Mouse (Mus musculus) hindbrain, embryonic 12.5 days (tissue): ENCODE data around the gene Atf7ip. TPM values are rescaled to one million over a fixed set of nuclear protein-coding genes. Genes with fewer than 3 reads are reported as not detected.
A peak's percentile ranks its signal among the peaks of the same experiment; 100 is the strongest.

Experiments used
- ATAC-seq: fragments of 200-750 bp; cut with Nextera tagmentation; 2 replicates; pipeline ENCODE4 v1.8.0; 2017; ENCODE audit warnings: moderate TSS enrichment; ENCODE audit not compliant: low FRiP score
- H3K27ac ChIP-seq: fragments of 300-500 bp; sonication (generic); 2 replicates; pipeline ENCODE4 v1.5.1; 2016; ENCODE audit warnings: mild to moderate bottlenecking
- H3K27me3 ChIP-seq: fragments of 300-500 bp; sonication (generic); 2 replicates; pipeline ENCODE4 v1.6.1; 2016; ENCODE audit warnings: mild to moderate bottlenecking
- H3K36me3 ChIP-seq: fragments of 300-500 bp; sonication (generic); 2 replicates; pipeline ENCODE4 v1.6.1; 2016; ENCODE audit warnings: mild to moderate bottlenecking
- H3K4me1 ChIP-seq: fragments of 300-500 bp; sonication (generic); 2 replicates; pipeline ENCODE4 v1.6.1; 2016
- H3K4me2 ChIP-seq: fragments of 300-500 bp; sonication (generic); replicated peaks from 2 replicates; pipeline ENCODE4 v1.6.1; 2016; ENCODE audit warnings: mild to moderate bottlenecking
- H3K4me3 ChIP-seq: fragments of 300-500 bp; sonication (generic); 2 replicates; pipeline ENCODE4 v1.5.1; 2016; ENCODE audit warnings: mild to moderate bottlenecking
- H3K9ac ChIP-seq: fragments of 300-500 bp; sonication (generic); 2 replicates; pipeline ENCODE4 v1.6.1; 2016; ENCODE audit warnings: mild to moderate bottlenecking, moderate library complexity
- H3K9me3 ChIP-seq: fragments of 300-500 bp; sonication (generic); replicated peaks from 2 replicates; pipeline ENCODE4 v1.6.1; 2016; ENCODE audit warnings: mild to moderate bottlenecking
- WGBS: fragments of 180-500 bp; shearing (Covaris S2); methylation state at CpG from one replicate; pipeline ENCODE4 v1.1.7; 2016; 5-methylcytosine and 5-hydroxymethylcytosine counted together
- polyA plus RNA-seq: library from polyadenylated mRNA; unstranded; fragments of >200 nt; fragmentation: Nextera tagmentation; extraction: Ambion mirVana; gene quantifications from 2 replicates; pipeline ENCODE4 v1.2.1, GENCODE M21; 2016

Gene Atf7ip
- polyA plus RNA-seq, 1 experiment from 2014 or later, result 63.8 TPM

DNA sequence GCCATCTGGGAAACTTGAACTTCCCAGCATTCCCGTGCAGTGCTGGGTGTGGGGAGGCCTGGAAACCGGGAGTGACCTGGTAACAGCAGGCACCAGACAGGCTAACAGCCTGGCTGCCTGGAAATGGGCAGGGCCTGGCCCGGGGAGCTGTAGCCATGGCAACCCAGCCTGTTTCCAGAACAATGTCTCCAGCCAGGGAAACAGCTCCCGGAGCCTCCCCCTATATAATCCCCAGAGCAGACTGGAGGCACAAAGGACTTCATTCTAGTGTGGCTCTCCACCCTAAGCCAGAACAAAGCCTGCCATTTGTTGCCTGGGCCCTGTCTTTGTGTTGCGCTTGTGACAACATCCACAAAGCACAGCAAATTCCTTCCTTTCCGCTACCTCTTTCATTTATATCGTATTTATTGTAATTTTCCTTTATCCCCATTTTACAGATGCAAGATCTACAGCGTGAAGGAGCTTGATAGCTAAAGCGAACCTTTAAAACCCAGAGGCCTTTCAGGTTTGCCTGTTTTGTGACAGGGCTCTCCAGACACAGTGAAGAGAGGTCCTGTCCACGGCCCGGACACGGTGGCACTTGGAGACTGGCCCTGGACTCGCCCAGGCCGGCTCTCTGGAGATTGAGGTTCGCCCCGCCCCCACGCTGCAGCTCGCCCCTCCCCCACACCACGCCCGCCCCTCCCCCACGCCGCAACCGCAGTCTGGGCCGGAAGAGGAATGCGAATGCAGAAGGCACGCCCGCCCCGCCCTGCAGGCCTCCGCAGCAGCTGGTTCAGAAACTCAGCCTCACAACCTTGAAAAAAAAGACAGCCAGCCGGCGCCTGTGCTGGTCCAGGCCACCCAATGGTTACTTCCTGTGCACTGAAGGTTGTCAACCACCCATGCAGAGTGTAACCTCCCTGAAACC, 35.4 kb upstream of the Atf7ip start:
- WGBS, result 2% methylated on average over 31 of the region's 31 CpGs
- Histone ChIP-seq H3K4me3 (no peak overlapping the region), H3K27me3 (no peaks in the 10 kb centered on the region), H3K27ac (peak overlapping the region; percentile 97), H3K4me2 (peak overlapping the region; percentile 34), H3K4me1 (peaks cover 35% of the 10 kb centered on the region), H3K36me3 (no peaks in the 10 kb centered on the region), H3K9me3 (no peaks in the 10 kb centered on the region), H3K9ac (peak overlapping the region; percentile 25; the same call in 1 of the 2 replicates)
- peak; percentile 85 for ATAC-seq

- Histone ChIP-seq H3K4me3 (no peak overlapping the region), H3K9ac (no peak overlapping the region), H3K36me3 (no peaks in the 10 kb centered on the region), H3K27me3 (no peaks in the 10 kb centered on the region), H3K4me2 (no peak overlapping the region), H3K9me3 (no peaks in the 10 kb centered on the region), H3K27ac (peak overlapping the region; percentile 97), H3K4me1 (peaks cover 35% of the 10 kb centered on the region)
- no peak for ATAC-seq
- 32% methylated on average over 5 of the region's 5 CpGs for WGBS
Measured at GRCm38 (mm10) chr6:136471601-136472000, 34.4 kb upstream of the Atf7ip start.

DNA sequence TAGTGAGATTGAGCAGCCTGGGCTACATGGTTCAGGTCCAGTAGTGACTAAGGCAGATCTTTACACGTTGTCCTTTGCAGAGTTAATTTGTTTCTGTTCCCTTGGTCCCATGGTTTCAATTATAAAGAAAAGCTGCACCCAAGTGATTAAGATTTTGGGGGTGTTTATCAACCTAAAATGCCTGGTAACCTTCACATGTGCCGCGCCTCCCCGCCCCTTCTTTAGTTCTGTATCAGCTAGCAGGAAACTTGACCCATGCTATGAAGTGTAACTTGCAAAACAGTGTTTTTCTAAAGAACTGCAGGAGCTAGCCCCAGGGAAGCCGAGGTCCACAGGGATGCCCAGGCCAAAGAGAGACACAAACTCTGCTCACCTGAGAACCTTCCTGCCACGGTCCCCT, 33.2 kb upstream of the Atf7ip start:
- H3K36me3 ChIP-seq, result no peaks in the 10 kb centered on the region
- no peak overlapping the region for H3K4me2 ChIP-seq
- peaks cover 35% of the 10 kb centered on the region for H3K4me1 ChIP-seq
- 64% methylated on average over 6 of the region's 6 CpGs for WGBS
- no peak for ATAC-seq
- H3K4me3 ChIP-seq, result no peak overlapping the region
- no peaks in the 10 kb centered on the region for H3K9me3 ChIP-seq
- no peak overlapping the region for H3K27ac ChIP-seq
- no peak overlapping the region for H3K9ac ChIP-seq
- H3K27me3 ChIP-seq, result no peaks in the 10 kb centered on the region

GRCm38 (mm10) chr6:136473472-136474129, 32.4 kb upstream of the Atf7ip start:
- peaks cover 35% of the 10 kb centered on the region for H3K4me1 ChIP-seq
- 76% methylated on average over 11 of the region's 11 CpGs for WGBS
- ATAC-seq, result no peak
- H3K4me3 ChIP-seq, result no peak overlapping the region
- no peaks in the 10 kb centered on the region for H3K36me3 ChIP-seq
- no peak overlapping the region for H3K4me2 ChIP-seq
- no peaks in the 10 kb centered on the region for H3K27me3 ChIP-seq
- H3K27ac ChIP-seq, result no peak overlapping the region; the same call in 1 of the 2 replicates
- H3K9ac ChIP-seq, result no peak overlapping the region
- H3K9me3 ChIP-seq, result no peaks in the 10 kb centered on the region

GRCm38 (mm10) chr6:136475171-136475860, 30.7 kb upstream of the Atf7ip start:
- Histone ChIP-seq H3K9me3 (no peaks in the 10 kb centered on the region), H3K36me3 (no peaks in the 10 kb centered on the region), H3K9ac (no peak overlapping the region), H3K4me2 (no peak overlapping the region), H3K4me3 (no peak overlapping the region), H3K27me3 (no peaks in the 10 kb centered on the region), H3K4me1 (peaks cover 27% of the 10 kb centered on the region), H3K27ac (peak overlapping the region; percentile 46)
- no peak for ATAC-seq
- WGBS, result 15% methylated on average over 6 of the region's 6 CpGs

DNA sequence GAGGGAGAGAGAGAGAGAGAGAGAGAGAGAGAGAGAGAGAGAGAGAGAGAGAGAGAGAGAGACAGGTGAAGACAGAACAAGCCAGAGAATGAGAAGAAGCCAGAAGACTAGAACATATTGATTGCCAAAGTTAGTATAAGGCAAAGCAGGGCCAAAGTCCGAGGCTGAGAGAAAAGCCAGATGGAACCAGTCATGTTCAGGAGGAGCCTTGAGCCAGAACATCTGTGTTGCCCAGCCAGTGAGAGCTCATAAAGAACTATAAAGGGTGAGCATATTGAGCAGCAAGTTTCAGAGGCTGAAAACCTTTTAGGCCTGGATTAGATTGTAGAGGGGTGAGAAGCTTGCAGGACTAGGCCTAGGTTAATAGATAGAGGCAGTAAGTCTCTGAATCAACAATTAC, 28.1 kb upstream of the Atf7ip start:
- Histone ChIP-seq H3K4me1 (peaks cover 11% of the 10 kb centered on the region), H3K27me3 (no peaks in the 10 kb centered on the region), H3K36me3 (no peaks in the 10 kb centered on the region), H3K9ac (no peak overlapping the region), H3K27ac (no peak overlapping the region), H3K4me2 (no peak overlapping the region), H3K4me3 (no peak overlapping the region), H3K9me3 (peaks cover 5% of the 10 kb centered on the region; the same call in 1 of the 2 replicates)
- ATAC-seq, result no peak
- WGBS, result 84% methylated on average over 1 of the region's 1 CpGs

GRCm38 (mm10) chr6:136483531-136483930, 22.4 kb upstream of the Atf7ip start:
- no peak overlapping the region for H3K4me3 ChIP-seq
- H3K27me3 ChIP-seq, result peaks cover 2% of the 10 kb centered on the region; the same call in 1 of the 2 replicates
- no peaks in the 10 kb centered on the region for H3K36me3 ChIP-seq
- H3K4me1 ChIP-seq, result no peaks in the 10 kb centered on the region
- no peak overlapping the region for H3K4me2 ChIP-seq
- WGBS, result 77% methylated on average over 2 of the region's 2 CpGs
- no peak overlapping the region for H3K27ac ChIP-seq
- no peak overlapping the region for H3K9ac ChIP-seq
- no peak for ATAC-seq
- H3K9me3 ChIP-seq, result peaks cover 10% of the 10 kb centered on the region; the same call in 1 of the 2 replicates

DNA sequence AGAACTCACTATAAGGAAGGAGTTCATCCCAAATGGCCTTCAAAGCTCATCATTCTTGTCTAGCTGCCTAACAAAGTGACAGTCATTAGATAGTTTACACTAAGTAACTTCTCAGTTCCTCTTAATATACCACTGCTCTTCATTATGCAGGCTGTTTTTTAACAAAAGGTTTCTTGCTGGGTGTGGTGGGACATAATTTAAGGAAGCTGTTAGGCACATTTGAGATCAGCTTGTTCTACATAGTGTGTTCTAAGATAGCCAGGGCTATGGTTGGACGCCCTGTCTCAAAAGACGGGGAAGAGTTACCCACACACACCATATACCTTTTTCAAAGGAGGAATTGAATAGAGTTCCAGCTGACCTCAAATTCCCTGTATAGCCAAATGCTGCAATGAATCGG, 21.9 kb upstream of the Atf7ip start:
- H3K9ac ChIP-seq, result no peak overlapping the region
- ATAC-seq, result no peak
- 95% methylated on average over 3 of the region's 3 CpGs for WGBS
- peaks cover 10% of the 10 kb centered on the region; the same call in 1 of the 2 replicates for H3K9me3 ChIP-seq
- no peaks in the 10 kb centered on the region for H3K36me3 ChIP-seq
- H3K4me3 ChIP-seq, result no peak overlapping the region
- no peak overlapping the region for H3K27ac ChIP-seq
- H3K4me1 ChIP-seq, result no peaks in the 10 kb centered on the region
- H3K27me3 ChIP-seq, result peaks cover 2% of the 10 kb centered on the region; the same call in 1 of the 2 replicates
- no peak overlapping the region for H3K4me2 ChIP-seq

DNA sequence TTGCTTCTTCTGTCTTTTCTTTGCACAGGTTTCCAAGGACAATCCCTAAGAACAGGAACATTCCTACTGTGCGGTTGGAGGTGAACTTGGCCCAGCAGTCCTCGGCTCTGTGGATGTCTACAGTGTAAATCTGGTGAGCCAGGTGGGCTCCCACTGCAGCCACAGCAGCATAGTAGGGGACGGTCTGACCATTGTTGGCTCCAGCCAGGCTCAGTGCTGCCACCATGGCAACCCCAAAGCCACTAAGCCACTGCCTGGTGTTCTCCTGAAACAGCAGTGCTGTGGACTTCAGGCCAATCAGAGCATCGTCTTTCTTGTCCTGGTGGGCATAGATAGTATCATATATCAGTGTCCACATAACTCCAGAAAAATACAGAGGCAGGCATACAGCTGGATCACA, 19.8 kb upstream of the Atf7ip start:
- ATAC-seq, result no peak
- H3K27ac ChIP-seq, result no peak overlapping the region

DNA sequence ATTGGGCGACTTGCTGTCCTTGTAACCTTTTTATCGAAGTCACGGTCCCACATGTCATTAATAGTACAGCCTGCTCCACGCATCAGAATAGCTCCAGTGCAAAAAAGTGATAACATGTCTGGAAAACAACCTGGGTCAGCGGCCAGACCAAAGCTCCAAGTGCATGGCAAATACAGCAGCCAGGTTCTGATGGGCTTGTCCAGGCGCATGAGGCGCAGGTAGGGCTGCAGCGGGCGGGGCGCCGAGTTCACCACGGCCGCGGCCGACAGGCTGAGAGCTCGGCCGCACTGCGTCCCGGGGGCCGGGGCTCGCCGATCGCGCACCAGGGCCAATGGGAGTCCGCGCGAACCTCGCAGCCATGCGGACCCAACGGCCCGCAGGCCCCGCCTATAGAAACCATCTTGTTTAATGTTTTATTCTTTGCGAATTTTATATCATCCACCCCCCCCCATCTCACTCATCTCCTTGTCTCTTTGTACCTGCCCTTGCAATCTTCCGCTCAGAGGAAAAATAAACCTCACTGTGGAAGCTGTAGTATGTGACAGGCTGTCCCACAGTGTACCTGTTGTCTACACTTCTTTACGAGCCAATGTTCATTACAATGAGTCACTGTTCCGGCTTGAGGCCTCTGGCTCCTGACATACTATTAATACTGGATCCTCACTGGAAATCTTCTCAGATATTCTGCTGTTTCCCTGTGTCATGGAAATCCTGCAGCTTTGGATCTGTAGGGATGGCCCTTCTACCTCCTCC, 19.0 kb upstream of the Atf7ip start:
- 52% methylated on average over 27 of the region's 36 CpGs for WGBS
- no peak for ATAC-seq
- Histone ChIP-seq H3K36me3 (no peaks in the 10 kb centered on the region), H3K4me1 (no peaks in the 10 kb centered on the region), H3K27ac (no peak overlapping the region), H3K9ac (no peak overlapping the region), H3K9me3 (0 out of 2 replicates have a peak, but pooled peaks cover 4% of the 10 kb centered on the region), H3K4me2 (peak overlapping the region; percentile 36), H3K27me3 (peaks cover 2% of the 10 kb centered on the region; the same call in 1 of the 2 replicates), H3K4me3 (no peak overlapping the region; the same call in 1 of the 2 replicates)

More for the DNA sequence above, 19.8 kb upstream of the Atf7ip start:
- Histone ChIP-seq H3K9ac (no peak overlapping the region), H3K4me1 (no peaks in the 10 kb centered on the region), H3K4me3 (no peak overlapping the region), H3K9me3 (peaks cover 4% of the 10 kb centered on the region; the same call in 1 of the 2 replicates), H3K4me2 (no peak overlapping the region), H3K27me3 (peaks cover 2% of the 10 kb centered on the region; the same call in 1 of the 2 replicates), H3K36me3 (no peaks in the 10 kb centered on the region)
- WGBS, result 57% methylated on average over 4 of the region's 4 CpGs

- ATAC-seq, result no peak
- Histone ChIP-seq H3K27me3 (peaks cover 2% of the 10 kb centered on the region; the same call in 1 of the 2 replicates), H3K4me1 (no peaks in the 10 kb centered on the region)
Measured at GRCm38 (mm10) chr6:136487554-136487950, 18.4 kb upstream of the Atf7ip start.

More at GRCm38 (mm10) chr6:136487554-136487950, 18.4 kb upstream of the Atf7ip start:
- no peak overlapping the region for H3K27ac ChIP-seq
- H3K9ac ChIP-seq, result no peak overlapping the region
- 0 out of 2 replicates have a peak, but pooled peaks cover 4% of the 10 kb centered on the region for H3K9me3 ChIP-seq
- H3K4me3 ChIP-seq, result no peak overlapping the region
- WGBS, result 95% methylated on average over 1 of the region's 1 CpGs
- H3K36me3 ChIP-seq, result no peaks in the 10 kb centered on the region
- no peak overlapping the region for H3K4me2 ChIP-seq
